Mouse (Mus musculus): ENCODE measurements at regions not wholly inside any gene's neighbourhood (a gene's known extent, or its start where the extent isn't known, plus 50 kb on each side); places are given as distances from the start of the nearest gene placed in this dataset.
A peak's percentile ranks its signal among the peaks of the same experiment; 100 is the strongest.
"Not testable (repeated sequence)": the region's sequence is repeated elsewhere in the genome, so short reads cannot be mapped to it uniquely, and the experiment has no call there.

DNA sequence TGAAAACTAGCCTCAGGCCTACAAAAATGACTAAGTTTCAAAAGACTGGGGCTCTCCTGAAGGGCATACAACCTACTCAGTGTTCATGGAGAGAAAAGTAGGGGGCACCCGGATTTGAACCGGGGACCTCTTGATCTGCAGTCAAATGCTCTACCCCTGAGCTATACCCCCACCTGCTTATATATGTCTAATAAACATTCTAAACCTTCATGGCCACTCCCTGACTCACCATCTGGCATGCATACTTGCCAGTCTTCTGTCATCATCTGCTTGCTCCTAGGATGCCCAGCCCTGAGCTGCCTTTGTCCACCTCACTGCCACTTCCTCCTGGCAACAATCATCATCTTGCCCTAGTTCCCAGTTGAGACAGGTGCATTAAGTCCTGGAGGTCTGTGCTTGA, 123.3 kb upstream of the Zfp746 start:
- Histone ChIP-seq H3K4me1 (no peaks in the 10 kb centered on the region), H3K27ac (replicated peaks) (no peak overlapping the region), H3K4me3 (replicated peaks) (no peak overlapping the region), H3K9me3 (replicated peaks) (no peaks in the 10 kb centered on the region), H3K27me3 (replicated peaks) (no peaks in the 10 kb centered on the region), H3K36me3 (no peaks in the 10 kb centered on the region), H3K4me2 (no peak overlapping the region), H3K9ac (replicated peaks) (no peak overlapping the region)
- 96% methylated on average over 2 of the region's 2 CpGs for WGBS
- no peak for ATAC-seq (ENCODE audit: low FRiP score)

DNA sequence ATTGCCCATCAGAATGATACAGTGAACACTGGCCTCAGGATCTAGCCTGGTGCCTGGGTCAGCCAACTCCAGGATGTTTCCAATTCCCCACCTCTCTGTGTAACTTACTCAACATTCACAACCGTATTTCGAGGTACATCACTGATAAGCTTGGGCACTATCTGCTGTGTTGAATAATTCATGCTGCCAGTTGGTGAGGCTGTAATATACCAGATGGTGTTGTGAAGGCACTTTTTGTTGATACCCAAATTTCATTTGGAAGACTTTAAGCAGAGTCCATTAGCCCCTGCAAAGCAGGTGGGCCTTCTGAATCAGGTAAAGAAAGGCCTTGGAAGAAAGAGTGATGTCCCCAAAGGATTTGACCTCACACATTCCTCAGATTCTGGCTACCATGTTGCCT, 122.7 kb upstream of the Zfp746 start:
- WGBS: 94% methylated on average over 2 of the region's 2 CpGs
- Histone ChIP-seq H3K4me3 (replicated peaks) (no peak overlapping the region), H3K27me3 (replicated peaks) (no peaks in the 10 kb centered on the region), H3K9me3 (replicated peaks) (no peaks in the 10 kb centered on the region), H3K4me1 (no peaks in the 10 kb centered on the region), H3K27ac (replicated peaks) (no peak overlapping the region), H3K9ac (replicated peaks) (no peak overlapping the region), H3K36me3 (no peaks in the 10 kb centered on the region), H3K4me2 (no peak overlapping the region)
- ATAC-seq (ENCODE audit: low FRiP score): no peak

DNA sequence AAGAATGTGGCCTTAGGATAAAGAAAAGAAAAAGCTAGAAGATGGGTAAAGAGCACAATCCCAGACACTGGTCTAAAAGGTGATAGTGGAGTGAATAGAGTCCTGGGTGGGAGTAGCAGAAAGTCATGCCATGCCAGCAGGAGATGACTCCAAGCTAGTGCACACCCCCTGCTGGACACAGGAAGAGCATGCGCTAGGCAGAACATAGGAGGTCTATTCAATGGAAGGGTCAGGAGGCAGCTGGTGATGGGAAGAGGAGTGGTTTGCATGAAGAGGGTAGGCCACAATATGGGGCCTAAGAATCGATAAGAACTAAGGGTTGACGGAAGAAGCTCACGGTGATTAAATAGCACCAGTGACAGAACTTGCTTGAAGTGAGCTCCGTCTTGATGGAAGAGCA, 119.3 kb upstream of the Zfp746 start:
- no peak for ATAC-seq (ENCODE audit: low FRiP score)
- 97% methylated on average over 5 of the region's 5 CpGs for WGBS
- no peak overlapping the region for H3K27ac ChIP-seq (replicated peaks)
- no peaks in the 10 kb centered on the region for H3K4me1 ChIP-seq
- H3K9me3 ChIP-seq (replicated peaks): no peaks in the 10 kb centered on the region
- H3K4me3 ChIP-seq (replicated peaks): no peak overlapping the region
- H3K4me2 ChIP-seq: no peak overlapping the region
- H3K36me3 ChIP-seq: no peaks in the 10 kb centered on the region
- H3K27me3 ChIP-seq (replicated peaks): no peaks in the 10 kb centered on the region
- H3K9ac ChIP-seq (replicated peaks): no peak overlapping the region

DNA sequence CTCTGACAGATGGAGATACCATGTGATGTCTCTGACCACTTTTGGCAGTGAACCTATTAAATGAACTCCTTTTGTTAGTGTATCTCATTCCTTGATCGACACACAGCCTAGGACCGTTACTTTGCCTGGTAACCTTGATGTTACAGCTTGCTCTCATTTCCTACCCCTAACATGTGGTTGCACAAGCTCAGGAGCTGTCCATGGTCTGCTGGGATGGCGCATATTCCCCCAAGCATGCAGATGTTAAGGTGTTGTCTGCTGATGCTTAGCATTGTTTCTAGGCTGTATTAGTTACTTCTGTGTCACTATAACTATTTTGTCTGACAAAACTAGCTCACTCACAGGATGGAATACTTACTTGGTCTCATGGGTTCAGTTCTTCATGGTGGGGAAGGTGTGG, 113.6 kb upstream of the Zfp746 start:
- Histone ChIP-seq H3K4me1 (no peaks in the 10 kb centered on the region), H3K36me3 (no peaks in the 10 kb centered on the region), H3K4me2 (no peak overlapping the region), H3K27ac (replicated peaks) (no peak overlapping the region), H3K4me3 (replicated peaks) (no peak overlapping the region), H3K9ac (replicated peaks) (no peak overlapping the region), H3K27me3 (replicated peaks) (no peaks in the 10 kb centered on the region), H3K9me3 (replicated peaks) (no peaks in the 10 kb centered on the region)
- WGBS: 69% methylated on average over 3 of the region's 3 CpGs
- ATAC-seq (ENCODE audit: low FRiP score): no peak

DNA sequence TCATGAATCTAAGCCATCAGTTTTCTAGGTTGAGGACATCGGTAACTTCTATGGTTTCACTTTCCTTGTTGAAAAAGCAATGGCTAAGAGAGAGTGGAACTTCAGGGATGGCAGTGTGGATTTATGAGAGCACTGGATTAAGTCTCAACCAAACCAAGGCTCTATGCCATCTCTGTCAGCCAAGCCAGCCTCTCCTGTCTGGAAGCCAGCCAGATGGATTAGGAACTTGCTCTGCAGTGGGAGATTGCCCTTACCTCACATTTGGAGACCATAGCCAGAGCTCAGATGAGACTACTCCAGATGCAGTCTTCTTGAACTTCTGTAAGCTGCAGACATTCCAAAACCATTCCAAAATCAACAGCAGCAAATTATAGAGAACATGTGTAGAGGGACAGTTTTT, 112.4 kb upstream of the Zfp746 start:
- Histone ChIP-seq H3K4me1 (no peaks in the 10 kb centered on the region), H3K36me3 (no peaks in the 10 kb centered on the region), H3K4me3 (replicated peaks) (no peak overlapping the region), H3K9me3 (replicated peaks) (no peaks in the 10 kb centered on the region), H3K4me2 (no peak overlapping the region), H3K27ac (replicated peaks) (no peak overlapping the region), H3K27me3 (replicated peaks) (no peaks in the 10 kb centered on the region), H3K9ac (replicated peaks) (no peak overlapping the region)
- WGBS: 60% methylated on average over 1 of the region's 1 CpGs
- ATAC-seq (ENCODE audit: low FRiP score): no peak

DNA sequence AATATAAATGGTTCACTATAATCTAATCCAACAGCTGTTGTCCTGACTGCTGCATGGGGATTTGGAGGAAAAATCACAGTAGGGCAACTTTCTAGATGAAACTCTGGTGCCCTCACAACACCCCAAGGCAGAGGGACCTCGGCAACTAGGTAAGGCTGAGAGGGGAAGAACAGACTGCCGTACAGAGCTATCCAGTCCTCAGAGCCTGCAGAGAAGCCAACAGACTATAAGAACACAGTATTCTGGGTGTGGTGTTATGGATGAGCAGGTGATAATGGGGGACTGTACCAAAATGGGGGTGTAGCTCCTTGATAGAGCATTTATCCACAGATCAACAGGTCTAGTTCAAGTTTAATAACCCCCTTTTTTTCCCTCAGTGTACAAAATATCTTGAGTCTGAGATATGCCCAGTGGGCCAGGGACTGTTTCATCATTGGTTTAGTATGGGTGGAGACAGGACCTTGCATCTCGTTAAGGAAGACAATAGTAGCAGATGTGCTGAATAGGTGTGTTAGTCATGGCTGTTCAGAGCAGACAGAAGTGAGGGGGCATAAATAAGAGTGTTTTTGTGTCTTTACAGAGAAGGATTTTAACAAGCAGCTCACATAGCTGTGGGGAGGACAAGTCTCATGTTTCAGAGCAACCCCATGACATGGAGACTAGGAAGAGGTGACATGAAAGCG, 111.4 kb upstream of the Zfp746 start:
- Histone ChIP-seq H3K4me3 (replicated peaks) (no peak overlapping the region), H3K27me3 (replicated peaks) (no peaks in the 10 kb centered on the region), H3K9ac (replicated peaks) (no peak overlapping the region), H3K27ac (replicated peaks) (no peak overlapping the region), H3K9me3 (replicated peaks) (no peaks in the 10 kb centered on the region), H3K4me1 (no peaks in the 10 kb centered on the region), H3K4me2 (no peak overlapping the region), H3K36me3 (no peaks in the 10 kb centered on the region)
- WGBS: 32% methylated on average over 4 of the region's 4 CpGs
- no peak for ATAC-seq (ENCODE audit: low FRiP score)

DNA sequence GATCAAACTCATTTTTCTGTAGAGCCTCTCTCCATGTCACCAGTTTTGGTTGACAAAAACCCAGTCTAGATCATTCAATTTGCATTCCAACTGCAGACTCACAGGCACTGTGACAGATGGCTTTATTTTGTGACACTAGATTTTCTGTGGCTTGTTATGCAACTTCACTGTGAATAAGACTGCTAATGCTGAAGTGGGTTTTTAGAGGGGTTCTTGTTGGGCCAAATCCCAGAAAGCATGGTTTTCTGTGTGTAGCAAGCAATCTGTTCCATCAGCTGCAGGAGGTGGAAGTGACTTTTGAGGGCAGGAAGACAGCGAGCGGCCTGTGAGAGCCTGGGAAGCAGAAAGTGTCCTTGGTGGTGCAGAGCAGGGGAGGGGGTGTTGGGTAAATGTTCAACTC, 102.0 kb upstream of the Zfp746 start:
- WGBS: 81% methylated on average over 2 of the region's 2 CpGs
- not testable (repeated sequence) for H3K27ac ChIP-seq (replicated peaks); H3K27me3 ChIP-seq (replicated peaks); H3K9ac ChIP-seq (replicated peaks); H3K36me3 ChIP-seq; H3K9me3 ChIP-seq (replicated peaks); ATAC-seq (ENCODE audit: low FRiP score); H3K4me2 ChIP-seq; H3K4me1 ChIP-seq; H3K4me3 ChIP-seq (replicated peaks)

DNA sequence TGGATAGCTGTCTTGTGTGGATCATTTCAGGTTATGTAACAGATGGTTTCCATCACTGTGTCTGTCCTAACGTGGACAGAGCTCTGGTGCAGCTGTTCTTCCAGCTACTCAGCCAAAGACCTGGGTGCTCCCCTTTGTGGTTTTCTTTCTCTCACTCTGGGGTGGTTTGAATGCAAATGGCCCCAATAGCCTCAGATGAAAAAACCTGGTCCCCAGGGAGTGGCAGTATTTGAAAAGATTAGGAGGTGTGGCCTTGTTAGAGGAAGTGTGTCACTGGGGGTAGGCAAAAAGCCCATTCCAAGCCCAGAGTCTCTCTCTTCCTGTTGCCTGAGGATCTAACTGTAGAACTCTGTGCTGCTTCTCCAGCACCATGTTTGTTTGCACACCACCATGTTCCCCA, 98.9 kb upstream of the Zfp746 start:
- Histone ChIP-seq H3K36me3 (no peaks in the 10 kb centered on the region), H3K27me3 (replicated peaks) (no peaks in the 10 kb centered on the region), H3K9ac (replicated peaks) (no peak overlapping the region), H3K4me3 (replicated peaks) (no peak overlapping the region), H3K9me3 (replicated peaks) (no peaks in the 10 kb centered on the region), H3K27ac (replicated peaks) (no peak overlapping the region), H3K4me1 (no peaks in the 10 kb centered on the region), H3K4me2 (no peak overlapping the region)
- no peak for ATAC-seq (ENCODE audit: low FRiP score)
- WGBS: 27% methylated on average over 1 of the region's 1 CpGs

DNA sequence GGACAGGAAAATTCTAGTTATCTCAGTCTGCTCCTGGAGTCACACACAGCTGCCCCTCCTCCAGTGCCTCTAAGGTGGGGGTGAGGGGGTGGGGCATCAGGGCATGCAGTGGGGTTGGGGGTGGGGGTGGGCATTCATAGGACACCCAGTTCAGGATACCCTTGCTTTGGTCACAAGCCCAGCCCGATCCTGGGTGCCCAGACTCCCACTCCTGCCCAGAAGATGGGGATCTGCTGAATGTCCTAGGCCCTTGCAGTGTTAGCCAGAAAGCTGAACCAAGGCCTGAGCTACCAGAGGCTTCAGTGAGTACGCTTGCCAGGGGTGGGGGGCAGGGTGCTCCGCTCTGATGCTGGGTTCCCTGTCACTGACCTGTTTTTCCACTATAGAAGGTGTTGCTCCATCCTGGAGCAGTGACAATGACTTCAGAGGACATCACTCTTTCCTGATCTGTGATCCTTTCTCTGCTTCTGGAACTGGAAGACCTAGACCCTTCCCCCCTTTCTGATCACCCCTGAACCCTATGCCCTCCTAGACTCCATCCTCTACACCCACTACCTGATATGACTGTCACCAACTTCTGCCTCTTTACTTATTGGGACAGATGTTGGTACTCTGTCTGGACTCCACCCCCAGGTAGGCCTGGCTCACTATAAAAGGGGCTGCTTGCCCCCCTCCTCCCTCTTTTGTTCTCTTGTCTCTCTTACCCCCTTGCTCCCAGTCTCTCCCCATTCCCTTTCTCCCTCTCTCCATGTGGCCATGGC, 92.1 kb upstream of the Zfp746 start:
- Histone ChIP-seq H3K9me3 (replicated peaks) (no peaks in the 10 kb centered on the region), H3K4me2 (no peak overlapping the region), H3K4me3 (replicated peaks) (no peak overlapping the region), H3K27me3 (replicated peaks) (no peaks in the 10 kb centered on the region), H3K36me3 (no peaks in the 10 kb centered on the region), H3K4me1 (peaks cover 4% of the 10 kb centered on the region; the same call in 1 of the 2 replicates), H3K9ac (replicated peaks) (no peak overlapping the region), H3K27ac (replicated peaks) (no peak overlapping the region)
- WGBS: 67% methylated on average over 3 of the region's 3 CpGs
- peak; percentile 59 for ATAC-seq (ENCODE audit: low FRiP score)

DNA sequence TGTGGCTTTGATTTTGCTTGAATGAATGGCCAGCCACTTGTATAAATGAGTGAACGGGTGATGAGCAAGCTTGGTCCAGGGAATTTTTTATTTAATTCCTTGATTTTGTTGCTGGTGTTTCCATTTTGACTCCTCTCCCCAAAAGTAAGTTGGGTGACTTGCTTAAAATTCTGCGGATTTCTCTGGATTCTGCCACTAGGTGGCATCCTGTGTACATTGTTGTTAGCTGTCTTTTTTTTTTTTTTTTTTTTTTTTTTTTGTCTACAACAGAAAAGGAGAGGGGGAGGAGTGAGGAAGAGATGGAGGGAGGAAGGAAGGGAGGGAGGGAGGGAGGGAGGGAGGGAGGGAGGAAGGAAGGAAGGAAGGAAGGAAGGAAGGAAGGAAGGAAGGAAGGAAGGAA, 91.5 kb upstream of the Zfp746 start:
- ATAC-seq (ENCODE audit: low FRiP score): peak; percentile 28; the same call in 1 of the 2 replicates
- H3K4me1 ChIP-seq: peaks cover 4% of the 10 kb centered on the region; the same call in 1 of the 2 replicates
- no peaks in the 10 kb centered on the region for H3K36me3 ChIP-seq
- no peak overlapping the region for H3K27ac ChIP-seq (replicated peaks)
- H3K9me3 ChIP-seq (replicated peaks): no peaks in the 10 kb centered on the region
- no peak overlapping the region for H3K4me2 ChIP-seq
- H3K4me3 ChIP-seq (replicated peaks): no peak overlapping the region
- H3K9ac ChIP-seq (replicated peaks): no peak overlapping the region
- 15% methylated on average over 2 of the region's 2 CpGs for WGBS
- H3K27me3 ChIP-seq (replicated peaks): no peaks in the 10 kb centered on the region

DNA sequence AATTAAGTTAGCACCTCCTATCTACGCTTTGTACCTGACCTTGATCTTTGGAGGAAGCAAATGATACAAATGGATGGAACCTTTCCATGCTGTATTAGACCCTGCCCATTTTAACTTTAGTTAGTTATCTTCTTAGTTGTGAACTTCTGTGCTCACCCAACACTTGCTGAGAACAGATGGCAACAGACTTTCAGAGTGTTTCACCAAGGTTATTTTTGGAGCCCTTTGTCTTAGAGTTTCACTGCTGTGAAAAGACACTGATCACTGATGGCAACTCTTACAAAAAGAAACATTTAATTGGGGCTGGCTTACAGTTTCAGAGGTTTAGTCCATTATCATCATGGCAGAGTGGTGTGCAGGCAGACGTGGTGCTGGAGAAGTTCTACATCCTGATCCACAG, 88.8 kb upstream of the Zfp746 start:
- Histone ChIP-seq H3K9me3 (replicated peaks) (no peaks in the 10 kb centered on the region), H3K27ac (replicated peaks) (no peak overlapping the region), H3K27me3 (replicated peaks) (no peaks in the 10 kb centered on the region), H3K36me3 (no peaks in the 10 kb centered on the region), H3K4me3 (replicated peaks) (no peak overlapping the region), H3K9ac (replicated peaks) (no peak overlapping the region), H3K4me1 (peaks cover 4% of the 10 kb centered on the region; the same call in 1 of the 2 replicates), H3K4me2 (no peak overlapping the region)
- WGBS: 78% methylated on average over 2 of the region's 2 CpGs
- ATAC-seq (ENCODE audit: low FRiP score): no peak

DNA sequence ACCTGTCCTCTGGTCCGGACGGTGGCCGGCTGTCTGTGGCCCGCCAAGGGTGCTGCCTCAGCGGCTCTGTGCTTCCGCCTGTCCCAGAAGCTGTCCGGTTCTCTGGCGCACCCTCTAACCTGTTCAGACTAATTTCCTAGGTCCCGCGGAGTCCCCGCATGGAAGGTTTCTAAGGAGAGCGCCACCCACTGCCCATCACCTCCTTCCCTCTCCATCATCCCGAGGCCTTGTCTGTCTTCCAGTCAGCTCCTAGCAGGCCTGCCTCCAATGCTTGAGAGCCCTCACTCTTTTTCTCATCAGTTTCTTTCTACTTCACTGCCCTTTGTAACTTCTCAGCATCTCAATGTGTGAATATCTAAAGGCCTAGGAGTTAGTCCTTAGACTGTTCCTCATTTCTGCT, 86.4 kb upstream of the Zfp746 start:
- not testable (repeated sequence) for H3K27me3 ChIP-seq (replicated peaks); H3K4me2 ChIP-seq; H3K9me3 ChIP-seq (replicated peaks); H3K9ac ChIP-seq (replicated peaks); H3K4me3 ChIP-seq (replicated peaks); H3K36me3 ChIP-seq; H3K4me1 ChIP-seq; ATAC-seq (ENCODE audit: low FRiP score); H3K27ac ChIP-seq (replicated peaks)
- 92% methylated on average over 13 of the region's 13 CpGs for WGBS

Data from neural tube, embryonic 15.5 days (tissue).